Mouse (Mus musculus) intestine, postnatal 0 days (tissue): ENCODE data around the gene Gm10392. TPM values are rescaled to one million over a fixed set of nuclear protein-coding genes. Genes with fewer than 3 reads are reported as not detected.
"Not testable (repeated sequence)": the region's sequence is repeated elsewhere in the genome, so short reads cannot be mapped to it uniquely, and the experiment has no call there.

Experiments
- ATAC-seq: fragments of 200-750 bp; cut with Nextera tagmentation; 2 replicates; pipeline ENCODE4 v1.8.0; 2017; ENCODE audit warnings: mild to moderate bottlenecking, moderate TSS enrichment, moderate library complexity
- H3K27ac ChIP-seq: fragments of 300-500 bp; sonication (generic); 2 replicates; pipeline ENCODE4 v1.5.1; 2014; ENCODE audit warnings: mild to moderate bottlenecking, low read depth, low read length, moderate library complexity
- H3K27me3 ChIP-seq: fragments of 300-500 bp; sonication (generic); replicated peaks from 2 replicates; pipeline ENCODE4 v1.6.1; 2014; ENCODE audit warnings: low read length, mixed read lengths; ENCODE audit not compliant: control insufficient read depth, insufficient read depth
- H3K36me3 ChIP-seq: fragments of 300-500 bp; sonication (generic); 2 replicates; pipeline ENCODE4 v1.6.1; 2014; ENCODE audit warnings: mild to moderate bottlenecking, moderate library complexity; ENCODE audit not compliant: control insufficient read depth, insufficient read depth
- H3K4me1 ChIP-seq: fragments of 300-500 bp; sonication (generic); replicated peaks from 2 replicates; pipeline ENCODE4 v1.6.1; 2014; ENCODE audit warnings: antibody characterized with exemption, low read length, mixed read lengths; ENCODE audit not compliant: control insufficient read depth, insufficient read depth
- H3K4me2 ChIP-seq: fragments of 300-500 bp; sonication (generic); replicated peaks from 2 replicates; pipeline ENCODE4 v1.6.1; 2014; ENCODE audit warnings: low read depth, mild to moderate bottlenecking, moderate library complexity
- H3K4me3 ChIP-seq: fragments of 300-500 bp; sonication (generic); 2 replicates; pipeline ENCODE4 v1.5.1; 2014; ENCODE audit warnings: low read depth, low read length
- H3K9ac ChIP-seq: fragments of 300-500 bp; sonication (generic); 2 replicates; pipeline ENCODE4 v1.6.1; 2014; ENCODE audit warnings: mild to moderate bottlenecking, low read depth, low read length
- H3K9me3 ChIP-seq: fragments of 300-500 bp; sonication (generic); 2 replicates; pipeline ENCODE4 v1.6.1; 2016; ENCODE audit warnings: mixed run types; ENCODE audit not compliant: control insufficient read depth
- CTCF ChIP-seq: sonication (generic); IDR thresholded peaks from 2 replicates; pipeline ENCODE4 v1.5.1; 2016; ENCODE audit warnings: low read depth, mild to moderate bottlenecking, control low read depth, antibody characterized with exemption, moderate library complexity
- WGBS: fragments of 180-500 bp; shearing (Covaris S2); extraction: QIAGEN DNeasy Blood & Tissue Kit; methylation state at CpG from one replicate; pipeline ENCODE4 v1.1.7; 2014; 5-methylcytosine and 5-hydroxymethylcytosine counted together
- polyA plus RNA-seq: library from polyadenylated mRNA; unstranded; fragments of >200 nt; fragmentation: Nextera tagmentation; extraction: Ambion mirVana; gene quantifications from 2 replicates; pipeline ENCODE4 v1.2.1, GENCODE M21; 2015

Gene Gm10392
- polyA plus RNA-seq, result not detected in 2 replicates

GRCm38 (mm10) chr11:77519043-77519442 is at the start of gene Gm10392:
Gm10392 (minus strand) TSS chr11:77519198.
- no peak for TF ChIP-seq CTCF
- Histone ChIP-seq H3K36me3 (no peaks in the 10 kb centered on the region), H3K27ac (no peak within 1 kb of the TSS), H3K9ac (no peak within 1 kb of the TSS), H3K4me3 (no peak within 1 kb of the TSS), H3K4me1 (peaks cover 3% of the 10 kb centered on the region; the same call in 1 of the 2 replicates), H3K9me3 (no peaks in the 10 kb centered on the region), H3K27me3 (0 out of 2 replicates have a peak, but pooled peaks cover 4% of the 10 kb centered on the region), H3K4me2 (no peak within 1 kb of the TSS)
- no peak for ATAC-seq
- 64% methylated on average over 5 of the region's 5 CpGs for WGBS

GRCm38 (mm10) chr11:77545261-77545660 is 26.3 kb upstream of the Gm10392 start:
- Histone ChIP-seq H3K4me2 (no peak overlapping the region), H3K27me3 (no peaks in the 10 kb centered on the region), H3K36me3 (peaks cover 66% of the 10 kb centered on the region), H3K27ac (no peak overlapping the region), H3K9me3 (no peaks in the 10 kb centered on the region), H3K4me3 (no peak overlapping the region), H3K4me1 (no peaks in the 10 kb centered on the region), H3K9ac (no peak overlapping the region)
- no peak for TF ChIP-seq CTCF
- ATAC-seq, result no peak
- WGBS, result 93% methylated on average over 7 of the region's 7 CpGs

- peaks cover 13% of the 10 kb centered on the region for H3K36me3 ChIP-seq
- no peaks in the 10 kb centered on the region for H3K27me3 ChIP-seq
- H3K4me3 ChIP-seq, result no peak overlapping the region
- no peak for TF ChIP-seq CTCF
- no peak overlapping the region for H3K27ac ChIP-seq
- H3K9me3 ChIP-seq, result no peaks in the 10 kb centered on the region
- H3K4me1 ChIP-seq, result no peaks in the 10 kb centered on the region
- 79% methylated on average over 4 of the region's 4 CpGs for WGBS
- no peak overlapping the region for H3K4me2 ChIP-seq
- ATAC-seq, result no peak
- no peak overlapping the region for H3K9ac ChIP-seq
These were observed 13.3 kb upstream of the Gm10392 start for GRCm38 (mm10) chr11:77532202-77532846.

- no peaks in the 10 kb centered on the region for H3K9me3 ChIP-seq
- H3K9ac ChIP-seq, result no peak overlapping the region
- H3K27me3 ChIP-seq, result no peaks in the 10 kb centered on the region
- no peak overlapping the region for H3K4me3 ChIP-seq
- peaks cover 4% of the 10 kb centered on the region; the same call in 1 of the 2 replicates for H3K36me3 ChIP-seq
- no peak for TF ChIP-seq CTCF
- H3K4me2 ChIP-seq, result no peak overlapping the region
- no peaks in the 10 kb centered on the region for H3K4me1 ChIP-seq
- WGBS, result 75% methylated on average over 2 of the region's 2 CpGs
- ATAC-seq, result no peak
- no peak overlapping the region for H3K27ac ChIP-seq
These were observed 11.9 kb upstream of the Gm10392 start for GRCm38 (mm10) chr11:77530862-77531261.

GRCm38 (mm10) chr11:77529644-77530043 is 10.6 kb upstream of the Gm10392 start:
- no peak overlapping the region for H3K4me3 ChIP-seq
- H3K27ac ChIP-seq, result no peak overlapping the region
- no peak for ATAC-seq
- H3K27me3 ChIP-seq, result no peaks in the 10 kb centered on the region
- WGBS, result 60% methylated on average over 3 of the region's 3 CpGs
- no peaks in the 10 kb centered on the region for H3K9me3 ChIP-seq
- H3K4me1 ChIP-seq, result no peaks in the 10 kb centered on the region
- TF ChIP-seq CTCF, result no peak
- H3K36me3 ChIP-seq, result peaks cover 4% of the 10 kb centered on the region; the same call in 1 of the 2 replicates
- no peak overlapping the region for H3K4me2 ChIP-seq
- H3K9ac ChIP-seq, result no peak overlapping the region

- H3K4me1 ChIP-seq, H3K27me3 ChIP-seq, H3K4me2 ChIP-seq, H3K9ac ChIP-seq, H3K27ac ChIP-seq, ATAC-seq, H3K9me3 ChIP-seq, H3K4me3 ChIP-seq, H3K36me3 ChIP-seq: not testable (repeated sequence)
- 86% methylated on average over 3 of the region's 3 CpGs for WGBS
These were observed 9.4 kb upstream of the Gm10392 start for GRCm38 (mm10) chr11:77528420-77528819.
